10 mouse cellular contexts compared by ENCODE assay signal in the genomic region with DNA sequence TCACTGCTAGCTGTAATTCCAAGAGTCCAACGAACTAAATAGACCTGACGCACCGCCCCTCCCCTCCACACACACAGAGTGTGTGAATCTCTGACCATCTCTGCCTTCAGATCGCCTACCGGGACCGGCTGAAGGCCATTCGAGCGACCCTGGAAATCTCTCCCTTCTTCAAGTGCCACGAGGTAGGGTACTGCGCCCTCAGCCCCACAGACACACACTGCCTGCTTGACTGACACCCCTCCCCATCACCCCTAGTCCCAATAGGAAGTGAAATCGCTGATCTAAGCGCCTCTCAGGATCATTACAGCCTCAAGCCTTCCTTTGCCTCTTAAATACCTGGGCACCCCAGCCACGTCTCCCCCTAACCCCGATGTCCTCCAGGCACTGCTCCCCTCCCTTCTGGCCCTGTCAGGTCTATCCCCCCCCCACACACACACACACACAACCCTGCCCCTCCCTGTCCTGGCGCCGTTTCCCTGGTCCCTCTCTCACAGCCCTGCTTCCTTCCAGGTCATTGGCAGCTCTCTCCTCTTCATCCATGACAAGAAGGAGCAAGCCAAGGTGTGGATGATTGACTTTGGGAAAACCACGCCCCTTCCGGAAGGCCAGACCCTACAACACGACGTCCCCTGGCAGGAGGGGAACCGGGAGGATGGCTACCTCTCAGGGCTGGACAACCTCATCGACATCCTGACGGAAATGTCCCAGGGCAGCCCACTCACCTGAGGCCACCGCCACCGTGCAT.
A peak's percentile ranks its signal among the peaks of the same experiment; 100 is the strongest.
DNase-seq lines count a peak whose midpoint lies in the region; ATAC-seq lines count a peak whose summit lies in the region.
"Had no signal": no experiment of that assay in that cellular context is flagged by ENCODE, and none has a peak within 500 bp of the region (broad histone marks: within the 10 kb centered on the region; RNA-seq: fewer than 3 reads in every experiment).

No protein-coding gene starts in this region.

- no peaks in the 10 kb centered on the region for H3K9me3 ChIP-seq in heart, embryonic 13.5 days
- H3K9me3 ChIP-seq in forebrain, embryonic 10.5 days = no peaks in the 10 kb centered on the region
- H3K9me3 ChIP-seq: embryonic facial prominence, embryonic 13.5 days; G1E had no signal

- H3K4me3 ChIP-seq in heart, embryonic 13.5 days = no peak overlapping the region
- no peak overlapping the region for H3K4me3 ChIP-seq in forebrain, embryonic 10.5 days
- no peak overlapping the region for H3K4me3 ChIP-seq in macrophage (ENCODE audit: inconsistent target)
- H3K4me3 ChIP-seq: embryonic facial prominence, embryonic 13.5 days had no signal

- ATAC-seq in heart, embryonic 13.5 days (ENCODE audit: extremely low read depth, insufficient number of reproducible peaks, low FRiP score, low TSS enrichment) = no peak
- peak; percentile 3 for ATAC-seq in CD4-positive, CD25-positive, alpha-beta regulatory T cell, adult 4 months

- 51% methylated on average over 25 of the region's 25 CpGs for WGBS in heart, embryonic 13.5 days
- WGBS in forebrain, embryonic 10.5 days = 63% methylated on average over 25 of the region's 25 CpGs
- 87% methylated on average over 24 of the region's 25 CpGs for WGBS in macrophage (ENCODE audit: missing documents)

- H3K9ac ChIP-seq in heart, embryonic 13.5 days = peak overlapping the region; percentile 33

- peaks cover 56% of the 10 kb centered on the region for H3K4me1 ChIP-seq in heart, embryonic 13.5 days
- H3K4me1 ChIP-seq in forebrain, embryonic 10.5 days = peaks cover 37% of the 10 kb centered on the region

- DNase-seq in heart, postnatal 4 days = no peak
- no peak for DNase-seq in forebrain, embryonic 10.5 days (ENCODE audit: extremely low spot score, low spot score)
- DNase-seq in thymus, postnatal 10 days (ENCODE audit: low spot score in 2 of 2) = no peak
- DNase-seq in natural killer cell, adult 2 months (ENCODE audit: low spot score in 2 of 2) = no peak
- DNase-seq in cerebellum, adult 11-12 months = no peak

- peak overlapping the region; percentile 16; the same call in 1 of the 2 replicates for H3K4me2 ChIP-seq in heart, embryonic 13.5 days
- H3K4me2 ChIP-seq: embryonic facial prominence, embryonic 13.5 days had no signal

- peak overlapping the region; percentile 78 for H3K27ac ChIP-seq in heart, embryonic 13.5 days (replicated peaks)
- 0 out of 2 replicates have a peak overlapping the region, but pooled peaks have one; percentile 25 for H3K27ac ChIP-seq in forebrain, embryonic 10.5 days
- peak overlapping the region; percentile 76 for H3K27ac ChIP-seq in macrophage
- H3K27ac ChIP-seq: embryonic facial prominence, embryonic 13.5 days had no signal

- H3K27me3 ChIP-seq in heart, embryonic 13.5 days (replicated peaks) = 0 out of 2 replicates have a peak, but pooled peaks cover 7% of the 10 kb centered on the region
- H3K27me3 ChIP-seq in forebrain, embryonic 10.5 days (ENCODE audit: poor library complexity, severe bottlenecking) = no peaks in the 10 kb centered on the region
- H3K27me3 ChIP-seq: embryonic facial prominence, embryonic 13.5 days had no signal

- peaks cover 30% of the 10 kb centered on the region for H3K36me3 ChIP-seq in heart, embryonic 13.5 days
- H3K36me3 ChIP-seq in forebrain, embryonic 10.5 days (replicated peaks) = peaks cover 10% of the 10 kb centered on the region; the same call in 1 of the 2 replicates
- H3K36me3 ChIP-seq in macrophage (ENCODE audit: inconsistent target) = peaks cover 22% of the 10 kb centered on the region

- peaks cover 16% of the 10 kb centered on the region; the same call in 1 of the 2 replicates for H3K79me2 ChIP-seq in macrophage (ENCODE audit: inconsistent target)

Comparison
In these comparisons a context has a peak if more than half of its experiments do, and no peak if none do; other contexts are left out.
1. H3K27ac ChIP-seq: peak in every context shown above with its lines; median percentile 78 in heart, embryonic 13.5 days; 76 in macrophage; 25 in forebrain, embryonic 10.5 days.